Mouse (Mus musculus) limb, embryonic 12.5 days (tissue): ENCODE measurements around the gene Gm10762. TPM values are rescaled to one million over a fixed set of nuclear protein-coding genes. Genes with fewer than 3 reads are reported as not detected.
"Not testable (repeated sequence)": the region's sequence is repeated elsewhere in the genome, so short reads cannot be mapped to it uniquely, and the experiment has no call there.

ENCODE experiments used
- ATAC-seq: fragments of 200-750 bp; cut with Nextera tagmentation; 2 replicates; pipeline ENCODE4 v1.8.0; 2017; ENCODE audit warnings: low read depth, moderate TSS enrichment; ENCODE audit not compliant: insufficient number of reproducible peaks, insufficient read depth, low FRiP score, low TSS enrichment
- H3K27ac ChIP-seq: fragments of 300-500 bp; sonication (generic); 2 replicates; pipeline ENCODE4 v1.5.1; 2016; ENCODE audit warnings: mild to moderate bottlenecking, moderate library complexity
- H3K27me3 ChIP-seq: fragments of 300-500 bp; sonication (generic); 2 replicates; pipeline ENCODE4 v1.6.1; 2016; ENCODE audit warnings: mild to moderate bottlenecking, moderate library complexity
- H3K36me3 ChIP-seq: fragments of 300-500 bp; sonication (generic); 2 replicates; pipeline ENCODE4 v1.6.1; 2016; ENCODE audit warnings: mild to moderate bottlenecking, moderate library complexity
- H3K4me1 ChIP-seq: fragments of 300-500 bp; sonication (generic); replicated peaks from 2 replicates; pipeline ENCODE4 v1.6.1; 2016
- H3K4me2 ChIP-seq: fragments of 300-500 bp; sonication (generic); 2 replicates; pipeline ENCODE4 v1.6.1; 2016; ENCODE audit warnings: mild to moderate bottlenecking, moderate library complexity
- H3K4me3 ChIP-seq: fragments of 300-500 bp; sonication (generic); replicated peaks from 2 replicates; pipeline ENCODE4 v1.5.1; 2016; ENCODE audit warnings: mild to moderate bottlenecking
- H3K9ac ChIP-seq: fragments of 300-500 bp; sonication (generic); replicated peaks from 2 replicates; pipeline ENCODE4 v1.6.1; 2016; ENCODE audit warnings: mild to moderate bottlenecking, moderate library complexity
- H3K9me3 ChIP-seq: fragments of 300-500 bp; sonication (generic); 2 replicates; pipeline ENCODE4 v1.6.1; 2016; ENCODE audit warnings: mild to moderate bottlenecking, moderate library complexity
- WGBS: fragments of 180-500 bp; shearing (Covaris S2); methylation state at CpG from one replicate; pipeline ENCODE4 v1.1.7; 2016; 5-methylcytosine and 5-hydroxymethylcytosine counted together
- polyA plus RNA-seq: library from polyadenylated mRNA; unstranded; fragments of >200 nt; fragmentation: Nextera tagmentation; extraction: Ambion mirVana; gene quantifications from 2 replicates; pipeline ENCODE4 v1.2.1, GENCODE M21; 2016

The Gm10762 gene
- 31.4 and 34.8 TPM in 2 replicates for polyA plus RNA-seq

GRCm38 (mm10) chr2:128967661-128968441, at the start of gene Gm10762:
Gene Gm10762, minus strand, starts transcription at chr2:128967725.
- peak; percentile 86 for ATAC-seq
- under 1% methylated on average over 79 of the region's 80 CpGs for WGBS
- no peaks in the 10 kb centered on the region for H3K36me3 ChIP-seq
- H3K4me2 ChIP-seq: peak within 1 kb of the TSS; percentile 61
- H3K27me3 ChIP-seq: no peaks in the 10 kb centered on the region
- H3K9me3 ChIP-seq: no peaks in the 10 kb centered on the region
- peak within 1 kb of the TSS; percentile 83 for H3K4me3 ChIP-seq
- peaks cover 8% of the 10 kb centered on the region for H3K4me1 ChIP-seq
- H3K27ac ChIP-seq: peak within 1 kb of the TSS; percentile 100
- H3K9ac ChIP-seq: peak within 1 kb of the TSS; percentile 99

- not testable (repeated sequence) for H3K9me3 ChIP-seq, H3K27ac ChIP-seq, H3K27me3 ChIP-seq, H3K9ac ChIP-seq, H3K36me3 ChIP-seq, H3K4me2 ChIP-seq, H3K4me1 ChIP-seq, H3K4me3 ChIP-seq, ATAC-seq
- WGBS: 69% methylated on average over 2 of the region's 2 CpGs
Observed at GRCm38 (mm10) chr2:129008867-129009266, 41.3 kb upstream of the Gm10762 start.

- no peak for ATAC-seq
- 82% methylated on average over 4 of the region's 4 CpGs for WGBS
Observed at GRCm38 (mm10) chr2:129006194-129006749, 38.7 kb upstream of the Gm10762 start.

DNA sequence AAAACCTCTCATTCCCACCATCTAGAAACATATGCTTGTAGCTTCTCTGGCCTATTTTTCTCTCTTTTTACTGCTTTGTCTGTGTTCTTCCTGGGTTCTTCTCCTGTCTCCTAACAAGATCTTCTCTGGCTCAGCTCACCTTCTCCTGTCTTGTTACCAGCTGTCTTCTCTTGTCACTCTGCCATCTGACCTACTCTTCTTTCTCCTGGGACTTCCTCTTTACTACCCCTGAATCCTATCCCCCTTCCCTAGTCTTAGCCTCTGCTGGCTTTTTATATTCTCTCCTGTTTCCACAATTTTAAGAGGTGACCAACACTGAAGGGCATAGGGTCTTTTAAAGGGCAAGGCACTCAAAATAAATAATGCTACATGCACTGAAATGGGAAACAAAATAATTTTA, 37.3 kb upstream of the Gm10762 start:
- H3K9me3 ChIP-seq: no peaks in the 10 kb centered on the region
- H3K27me3 ChIP-seq: no peaks in the 10 kb centered on the region
- no peaks in the 10 kb centered on the region for H3K36me3 ChIP-seq
- no peak overlapping the region for H3K9ac ChIP-seq
- H3K4me1 ChIP-seq: no peaks in the 10 kb centered on the region
- H3K4me2 ChIP-seq: no peak overlapping the region
- ATAC-seq: no peak
- H3K4me3 ChIP-seq: no peak overlapping the region
- no peak overlapping the region for H3K27ac ChIP-seq

More at GRCm38 (mm10) chr2:129006194-129006749, 38.7 kb upstream of the Gm10762 start:
- H3K4me2 ChIP-seq: no peak overlapping the region
- no peaks in the 10 kb centered on the region for H3K4me1 ChIP-seq
- H3K27me3 ChIP-seq: no peaks in the 10 kb centered on the region
- H3K36me3 ChIP-seq: no peaks in the 10 kb centered on the region
- H3K9ac ChIP-seq: no peak overlapping the region
- H3K9me3 ChIP-seq: no peaks in the 10 kb centered on the region
- no peak overlapping the region for H3K27ac ChIP-seq
- no peak overlapping the region for H3K4me3 ChIP-seq

GRCm38 (mm10) chr2:128984746-128985145, 17.2 kb upstream of the Gm10762 start:
- WGBS: 86% methylated on average over 3 of the region's 3 CpGs

DNA sequence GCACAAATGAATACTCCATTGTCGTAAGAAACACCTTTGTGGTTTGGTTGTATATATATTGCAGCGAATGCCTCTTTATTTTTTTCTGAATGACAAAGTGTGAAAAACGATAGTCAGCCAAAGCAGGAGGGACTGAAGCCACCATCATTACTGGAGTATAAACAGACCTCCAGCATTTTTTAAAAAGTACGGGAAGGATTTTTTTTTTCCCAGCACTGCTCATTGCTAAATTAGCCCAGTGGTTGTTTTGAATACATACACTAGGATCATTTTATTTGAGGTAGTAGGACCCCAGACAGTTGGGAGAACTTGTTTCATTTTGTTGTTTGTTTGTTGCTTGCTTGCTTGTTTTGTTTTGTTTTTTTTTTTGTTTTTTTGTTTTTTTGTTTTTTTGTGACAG, 8.0 kb upstream of the Gm10762 start:
- Histone ChIP-seq H3K4me2 (no peak overlapping the region), H3K4me1 (no peaks in the 10 kb centered on the region), H3K27ac (no peak overlapping the region), H3K9me3 (no peaks in the 10 kb centered on the region), H3K36me3 (no peaks in the 10 kb centered on the region), H3K4me3 (no peak overlapping the region), H3K27me3 (no peaks in the 10 kb centered on the region), H3K9ac (no peak overlapping the region)
- ATAC-seq: no peak
- 67% methylated on average over 4 of the region's 4 CpGs for WGBS

More at GRCm38 (mm10) chr2:128984746-128985145, 17.2 kb upstream of the Gm10762 start:
- Histone ChIP-seq H3K36me3 (no peaks in the 10 kb centered on the region), H3K9me3 (no peaks in the 10 kb centered on the region), H3K27me3 (no peaks in the 10 kb centered on the region), H3K4me2 (no peak overlapping the region), H3K9ac (no peak overlapping the region), H3K4me3 (no peak overlapping the region), H3K27ac (no peak overlapping the region), H3K4me1 (no peaks in the 10 kb centered on the region; the same call in 1 of the 2 replicates)
- ATAC-seq: no peak

GRCm38 (mm10) chr2:128972301-128972700, 4.8 kb upstream of the Gm10762 start:
- Histone ChIP-seq H3K4me1 (no peaks in the 10 kb centered on the region), H3K9ac (no peak overlapping the region), H3K27ac (no peak overlapping the region), H3K27me3 (no peaks in the 10 kb centered on the region), H3K36me3 (no peaks in the 10 kb centered on the region), H3K4me3 (no peak overlapping the region), H3K9me3 (no peaks in the 10 kb centered on the region), H3K4me2 (no peak overlapping the region)
- no peak for ATAC-seq

GRCm38 (mm10) chr2:128968475-128969083, 1.1 kb upstream of the Gm10762 start:
- H3K4me1 ChIP-seq: peaks cover 8% of the 10 kb centered on the region
- H3K36me3 ChIP-seq: no peaks in the 10 kb centered on the region
- peak overlapping the region; percentile 100 for H3K27ac ChIP-seq
- no peaks in the 10 kb centered on the region for H3K9me3 ChIP-seq
- H3K27me3 ChIP-seq: no peaks in the 10 kb centered on the region
- H3K9ac ChIP-seq: peak overlapping the region; percentile 99; the same call in 1 of the 2 replicates
- peak overlapping the region; percentile 83 for H3K4me3 ChIP-seq
- ATAC-seq: no peak
- peak overlapping the region; percentile 61 for H3K4me2 ChIP-seq

DNA sequence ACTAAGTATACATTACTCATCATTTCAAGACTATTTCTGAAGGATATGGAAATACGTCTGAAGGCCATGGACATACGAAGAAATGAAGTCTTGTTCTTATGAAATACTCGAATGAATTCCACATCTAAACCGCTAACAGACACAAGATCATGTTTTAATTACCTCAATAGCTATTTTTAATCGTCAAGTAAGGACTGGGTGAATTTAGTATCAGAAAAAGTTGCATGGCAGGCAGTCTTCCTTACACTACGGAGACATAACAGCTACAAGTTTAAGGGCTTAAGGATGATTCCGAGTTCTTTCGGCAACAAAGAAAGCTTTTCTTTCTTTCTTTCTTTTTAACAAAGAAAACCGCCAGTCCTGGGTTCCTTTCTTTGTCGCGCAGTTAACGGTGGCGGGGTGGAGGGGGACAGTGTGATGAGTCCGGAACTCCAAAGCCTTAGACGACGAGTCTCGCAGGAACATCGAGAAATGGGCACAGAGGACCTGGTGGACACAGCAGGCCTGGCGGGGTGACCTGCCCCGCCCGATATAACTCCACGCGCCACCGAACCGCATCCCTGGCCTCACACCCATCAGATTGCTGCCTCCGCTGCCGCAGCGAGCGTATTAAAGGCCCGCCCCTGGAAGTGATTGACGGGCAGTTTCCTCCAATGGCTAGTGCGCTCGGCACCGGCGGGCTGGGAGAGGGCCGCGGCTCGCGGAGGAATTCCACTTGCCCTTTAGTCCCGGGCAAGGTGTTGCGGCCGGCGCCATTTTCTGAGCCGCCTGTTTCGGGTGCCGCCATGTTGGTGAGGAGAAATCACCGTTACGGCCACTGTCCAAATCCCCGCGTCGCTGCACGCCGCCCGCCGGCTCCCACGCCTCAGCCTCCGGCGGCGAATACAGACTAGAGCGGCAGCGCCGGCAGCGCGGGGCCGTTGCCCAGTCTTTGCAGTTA, 614 bp downstream of the Gm10762 start, which contains the start of gene Zc3h6:
TSS of gene Zc3h6 (plus strand) at position 762 of the 940 bp plus-strand sequence.
- H3K27me3 ChIP-seq: no peaks in the 10 kb centered on the region
- H3K4me2 ChIP-seq: peak within 1 kb of the TSS; percentile 61
- no peaks in the 10 kb centered on the region for H3K9me3 ChIP-seq
- peak within 1 kb of the TSS; percentile 100 for H3K27ac ChIP-seq
- peak; percentile 96 for ATAC-seq
- H3K36me3 ChIP-seq: no peaks in the 10 kb centered on the region
- peaks cover 8% of the 10 kb centered on the region for H3K4me1 ChIP-seq
- 1% methylated on average over 65 of the region's 65 CpGs for WGBS
- H3K9ac ChIP-seq: peak within 1 kb of the TSS; percentile 99
- H3K4me3 ChIP-seq: peak within 1 kb of the TSS; percentile 83

DNA sequence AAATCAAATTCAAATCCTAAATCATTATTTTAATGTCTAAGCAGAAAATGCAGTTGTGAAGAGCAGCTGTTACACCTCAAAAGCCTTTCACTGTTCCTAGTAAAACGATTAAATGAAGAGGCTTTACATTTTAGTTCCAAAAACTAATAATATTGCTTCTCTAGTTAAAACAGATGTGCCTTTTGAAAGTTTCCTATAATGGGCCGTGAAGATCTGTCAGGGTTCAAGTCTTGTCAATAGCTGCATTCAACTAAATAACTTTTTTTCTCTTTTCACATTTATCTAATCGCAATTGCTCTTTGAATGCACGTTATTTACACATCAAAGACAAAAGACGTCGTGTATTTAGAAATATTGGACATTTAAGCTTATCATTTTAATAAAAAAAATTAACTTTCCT, 1.3 kb downstream of the Gm10762 start:
- H3K4me3 ChIP-seq: peak overlapping the region; percentile 83; the same call in 1 of the 2 replicates
- peak overlapping the region; percentile 41; the same call in 1 of the 2 replicates for H3K27ac ChIP-seq
- H3K4me1 ChIP-seq: peaks cover 8% of the 10 kb centered on the region
- ATAC-seq: no peak
- no peaks in the 10 kb centered on the region for H3K36me3 ChIP-seq
- H3K9ac ChIP-seq: no peak overlapping the region
- H3K9me3 ChIP-seq: no peaks in the 10 kb centered on the region
- WGBS: 26% methylated on average over 6 of the region's 6 CpGs
- H3K4me2 ChIP-seq: peak overlapping the region; percentile 61
- H3K27me3 ChIP-seq: no peaks in the 10 kb centered on the region
